Mouse (Mus musculus) ovary, postnatal 36 days (tissue): ENCODE results near the gene Pigs.
A peak's percentile ranks its signal among the peaks of the same experiment; 100 is the strongest.

Experiments used
- DNase-seq: peaks from one replicate; pipeline ENCODE4 v3.0.0; 2022; ENCODE audit warnings: low spot score, mixed read lengths

Gene Pigs

DNA sequence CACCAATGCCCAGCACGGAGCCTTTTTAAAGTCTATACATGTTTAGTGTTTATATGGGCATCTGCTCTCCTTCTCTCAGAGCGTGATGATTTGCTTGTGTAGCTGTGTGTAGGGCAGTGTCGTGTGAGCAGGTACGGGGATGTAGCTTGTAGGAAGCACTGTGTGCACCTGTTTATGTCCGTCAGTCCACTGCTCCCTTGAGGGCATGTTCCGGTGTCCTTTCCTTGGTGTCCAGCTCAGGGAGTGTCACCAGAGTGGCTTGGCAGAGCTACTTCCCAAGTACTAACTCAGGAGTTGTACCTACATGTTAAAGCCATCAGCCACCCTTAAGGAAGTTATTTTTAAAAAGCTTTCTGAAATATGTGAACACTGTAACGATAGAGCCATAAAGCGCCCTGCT, 8.8 kb downstream of the Pigs start:
- DNase-seq: no peak

DNA sequence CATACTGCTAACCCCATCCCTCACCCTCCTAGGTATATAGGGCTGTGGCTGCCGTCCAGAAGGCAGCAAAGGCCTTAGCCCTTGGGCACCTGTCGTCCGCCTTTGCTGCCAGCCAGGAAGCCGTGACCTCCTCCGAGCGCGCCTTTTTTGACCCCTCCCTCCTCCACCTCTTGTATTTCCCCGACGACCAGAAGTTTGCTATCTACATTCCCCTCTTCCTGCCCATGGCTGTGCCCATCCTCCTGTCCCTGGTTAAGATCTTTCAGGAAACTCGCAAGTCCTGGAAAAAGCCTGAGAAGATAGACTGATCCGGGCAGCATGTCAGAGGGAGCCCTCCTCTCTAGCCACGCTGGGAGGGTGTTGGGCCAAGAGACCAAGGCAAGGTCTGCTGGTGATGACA, 13.5 kb downstream of the Pigs start:
- no peak for DNase-seq

DNA sequence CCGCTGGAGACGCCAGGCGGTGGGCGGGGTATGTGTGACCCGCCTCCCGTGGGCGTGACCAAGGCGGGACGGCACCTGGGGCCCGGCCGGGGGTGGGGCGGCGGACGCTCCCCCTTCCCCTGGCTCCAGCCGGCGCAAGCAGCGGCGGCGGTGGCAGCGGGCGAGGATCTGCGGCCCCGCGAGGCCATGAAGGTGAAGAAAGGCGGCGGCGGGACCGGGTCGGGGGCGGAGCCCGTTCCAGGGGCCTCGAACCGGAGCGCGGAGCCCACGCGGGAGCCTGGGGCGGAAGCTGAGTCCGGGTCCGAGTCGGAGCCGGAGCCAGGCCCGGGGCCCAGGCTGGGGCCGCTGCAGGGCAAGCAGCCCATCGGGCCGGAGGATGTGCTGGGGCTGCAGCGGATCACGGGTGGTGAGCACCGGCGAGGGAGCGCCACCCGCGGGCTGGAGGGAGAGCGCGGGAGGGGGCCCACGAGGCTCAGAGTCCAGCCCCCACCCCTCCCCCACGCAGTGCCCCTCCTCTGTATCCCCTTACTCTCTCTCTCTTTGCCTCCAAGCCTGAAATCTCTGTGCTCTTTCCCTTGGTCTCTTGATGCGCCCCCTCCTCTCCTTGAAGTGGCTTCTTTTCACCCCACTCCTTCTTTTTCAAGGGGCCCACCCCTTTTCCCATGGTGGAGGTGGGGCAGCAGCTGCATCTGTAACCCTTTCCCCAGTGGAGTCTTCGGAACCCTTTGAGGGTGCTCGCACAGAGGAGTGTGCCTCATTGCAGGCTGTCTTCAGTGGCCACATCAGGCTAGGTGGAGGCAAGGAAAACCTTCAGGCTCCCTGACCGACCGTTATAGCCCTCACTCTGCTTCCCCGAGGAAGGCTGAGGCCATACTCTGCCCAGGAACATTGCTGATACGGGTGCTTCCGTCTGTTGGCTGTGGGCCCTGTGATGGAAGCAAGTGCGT, 15.4 kb downstream of the Pigs start, which contains the start of gene Unc119:
Gene Unc119, plus strand, starts transcription at position 102 of the 947 bp plus-strand sequence.
- DNase-seq: peak; percentile 88

DNA sequence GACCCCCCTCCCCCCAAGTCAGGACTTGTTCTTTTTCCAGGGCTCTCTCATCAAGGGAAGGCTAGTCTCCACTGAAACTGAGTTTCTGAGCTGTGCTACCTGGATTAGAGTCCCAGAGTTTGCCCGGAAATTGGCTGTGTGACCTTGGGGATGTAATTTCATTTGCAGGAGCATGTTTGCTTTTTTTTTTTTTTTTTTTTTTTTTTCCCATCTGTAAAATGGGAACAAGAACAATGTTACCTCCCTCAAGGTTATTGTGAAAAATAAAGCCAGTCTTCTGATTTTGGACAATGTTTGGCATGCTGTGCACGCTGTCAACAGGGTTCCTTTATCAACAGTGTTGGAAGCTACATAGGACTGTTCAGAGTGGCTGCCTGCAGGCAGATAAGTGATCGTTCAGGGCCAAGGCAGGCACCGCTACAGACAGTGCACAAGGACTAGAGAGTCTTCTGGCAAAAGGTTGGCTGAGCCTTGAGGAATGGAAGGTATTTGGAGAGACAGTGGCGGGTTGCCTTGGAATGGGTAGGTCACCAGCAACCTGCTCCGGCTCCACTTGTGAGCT, 16.2 kb downstream of the Pigs start:
- DNase-seq: peak; percentile 30

DNA sequence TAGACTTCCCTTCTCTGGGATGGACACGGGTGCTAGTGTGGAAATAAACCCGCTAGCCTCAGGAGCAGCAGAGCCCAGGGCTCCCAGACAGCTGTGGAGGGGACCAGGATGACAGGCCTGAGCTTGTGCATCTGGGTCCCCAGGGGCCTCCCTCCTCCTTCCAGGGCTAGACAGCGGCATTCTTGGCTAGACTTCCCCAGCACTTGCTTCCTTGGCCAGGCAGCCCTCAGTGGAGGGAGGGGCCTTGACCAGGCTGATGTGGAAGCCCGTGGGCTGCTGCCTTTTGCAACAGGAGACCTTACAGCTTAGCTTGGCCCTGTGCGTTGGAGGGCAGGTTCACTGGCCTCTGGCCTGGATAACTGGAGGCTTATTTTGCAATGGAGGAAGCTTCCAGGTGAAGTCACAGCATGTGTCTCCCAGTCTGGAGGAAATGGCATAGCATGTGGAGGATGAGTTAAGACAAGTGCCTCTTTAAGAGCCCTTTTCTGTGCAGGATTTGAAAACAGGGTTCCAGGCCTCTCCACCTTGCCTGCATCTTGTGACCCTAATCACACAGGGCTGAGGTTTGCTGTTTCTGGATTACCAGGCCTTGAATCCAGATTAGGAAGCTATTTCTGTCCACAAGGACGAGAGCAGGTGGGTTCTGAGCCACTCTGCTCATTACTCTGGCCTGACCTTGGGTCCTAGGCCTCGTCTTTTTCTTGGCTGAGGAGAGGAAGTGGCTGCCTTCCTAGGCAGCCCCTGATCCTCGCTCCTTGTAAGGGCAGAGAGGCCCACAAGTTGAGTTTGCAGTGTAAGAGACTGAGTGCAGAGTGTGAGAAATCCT, 16.9 kb downstream of the Pigs start:
- peak; percentile 65 for DNase-seq

DNA sequence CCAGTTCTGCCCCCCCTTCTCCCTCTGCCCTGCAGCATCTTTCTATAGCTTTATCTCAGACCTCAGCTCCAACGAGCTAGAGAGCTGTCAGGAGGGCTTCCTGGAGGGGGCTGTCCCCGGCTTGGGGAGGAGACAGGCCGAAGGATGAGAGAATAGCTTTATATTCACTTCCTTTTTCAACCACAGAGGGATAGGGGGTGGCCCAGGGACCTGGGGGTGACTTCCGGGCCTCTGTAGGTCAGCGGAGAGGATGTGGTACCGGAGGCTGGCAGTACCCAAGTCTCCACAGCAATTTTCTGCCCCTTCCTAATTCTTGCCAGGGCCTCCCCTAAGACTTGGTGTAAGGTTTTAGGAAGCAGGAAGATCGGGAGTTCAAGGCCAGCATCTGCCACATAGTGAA, 17.6 kb downstream of the Pigs start:
- no peak for DNase-seq

DNA sequence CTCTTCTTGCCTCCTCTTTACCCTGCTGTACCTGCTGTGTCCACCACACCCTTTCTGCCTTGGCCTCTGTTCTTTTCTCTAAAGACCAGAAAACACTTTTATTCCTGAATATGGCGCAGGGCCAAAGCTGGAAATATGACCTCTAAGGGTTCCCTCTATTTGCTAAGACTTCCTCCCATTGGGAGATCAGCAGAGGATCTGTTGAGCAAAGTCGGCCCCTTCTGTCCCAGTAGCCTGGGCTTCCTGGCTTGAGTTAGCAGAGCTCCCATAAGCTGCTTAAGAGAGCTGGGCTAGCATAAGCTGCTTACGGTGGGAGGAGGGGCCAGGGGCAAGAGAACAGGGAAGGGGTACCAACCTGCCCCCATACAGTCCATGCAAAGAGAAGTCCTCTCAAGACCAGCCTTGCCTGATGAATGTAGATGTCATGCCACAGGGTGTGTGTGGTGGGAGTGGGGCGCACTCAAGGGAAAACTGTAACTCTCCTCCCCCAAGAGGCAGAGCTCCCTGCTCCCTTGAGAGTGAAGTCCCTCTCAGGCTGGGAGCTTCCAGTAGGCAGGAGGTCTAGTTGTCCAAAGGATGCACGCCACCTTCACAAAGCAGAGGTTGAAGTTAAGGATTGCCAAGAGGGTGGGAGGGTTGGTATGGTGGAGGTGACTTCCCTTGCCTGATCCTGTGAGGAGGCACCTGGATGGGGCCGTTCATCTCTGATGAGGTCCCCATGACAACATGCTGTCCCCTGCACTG, 18.3 kb downstream of the Pigs start:
- no peak for DNase-seq

DNA sequence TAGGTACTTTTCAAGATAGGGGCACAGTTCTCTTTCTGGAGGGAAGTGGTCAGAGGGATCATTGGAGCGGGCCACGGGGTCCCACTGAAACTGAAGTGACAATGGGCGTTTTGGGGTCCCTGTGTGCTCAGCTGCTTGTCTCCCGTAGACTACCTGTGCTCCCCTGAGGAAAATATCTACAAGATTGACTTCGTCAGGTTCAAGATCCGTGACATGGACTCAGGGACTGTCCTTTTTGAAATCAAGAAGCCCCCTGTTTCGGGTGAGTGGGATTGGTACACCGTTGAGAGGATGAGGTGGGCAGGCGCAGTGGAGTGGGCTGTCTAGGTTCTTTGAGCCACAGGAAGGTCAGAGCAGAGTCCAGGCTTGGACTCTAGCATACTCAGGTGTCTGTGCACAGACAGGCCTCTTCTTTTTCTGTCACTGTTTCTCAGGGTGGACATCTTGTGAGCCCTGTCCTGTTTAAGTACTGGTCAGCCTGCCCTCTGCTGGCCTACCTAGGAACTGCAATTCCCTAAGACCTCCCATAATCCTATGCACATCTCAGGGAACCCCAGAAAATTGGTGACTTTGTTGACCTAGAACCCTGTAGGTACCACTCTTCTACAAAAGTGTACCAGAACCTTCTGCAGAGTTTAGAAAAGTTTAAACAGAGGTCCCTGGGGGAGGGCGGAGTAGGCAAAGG, 19.0 kb downstream of the Pigs start:
- peak; percentile 63 for DNase-seq

DNA sequence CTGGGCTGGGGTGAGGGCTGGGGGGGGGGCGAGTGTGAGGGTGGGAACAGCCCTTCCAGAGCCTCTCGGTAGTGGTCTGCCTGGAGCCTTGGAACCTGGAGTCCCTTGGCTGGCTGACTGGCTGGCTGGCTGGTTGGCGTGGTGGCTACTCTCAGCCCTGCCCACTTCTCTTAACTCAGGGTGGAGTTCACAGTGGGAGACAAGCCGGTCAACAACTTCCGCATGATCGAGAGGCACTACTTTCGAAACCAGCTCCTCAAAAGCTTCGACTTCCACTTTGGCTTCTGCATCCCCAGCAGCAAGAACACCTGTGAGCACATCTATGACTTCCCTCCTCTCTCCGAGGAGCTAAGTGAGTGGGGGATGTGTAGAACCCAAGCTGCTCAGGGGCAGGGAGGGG, 19.7 kb downstream of the Pigs start:
- no peak for DNase-seq

DNA sequence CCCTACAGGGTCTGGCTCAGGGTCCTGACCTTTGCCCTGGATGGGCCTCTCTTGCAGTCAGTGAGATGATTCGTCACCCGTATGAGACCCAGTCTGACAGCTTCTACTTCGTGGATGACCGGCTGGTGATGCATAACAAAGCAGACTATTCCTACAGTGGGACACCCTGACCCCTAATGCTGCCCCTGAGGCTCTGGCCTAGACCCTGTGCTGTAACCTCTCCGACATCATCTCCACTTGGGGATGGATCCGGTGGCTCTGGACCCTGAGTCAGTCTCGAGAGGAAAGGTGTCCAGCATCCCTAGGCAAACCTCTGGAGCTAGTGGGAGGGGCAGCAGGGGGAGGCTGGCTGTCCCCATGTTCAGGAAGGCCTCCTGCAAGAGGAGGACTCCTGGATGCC, 20.3 kb downstream of the Pigs start:
- DNase-seq: no peak

DNA sequence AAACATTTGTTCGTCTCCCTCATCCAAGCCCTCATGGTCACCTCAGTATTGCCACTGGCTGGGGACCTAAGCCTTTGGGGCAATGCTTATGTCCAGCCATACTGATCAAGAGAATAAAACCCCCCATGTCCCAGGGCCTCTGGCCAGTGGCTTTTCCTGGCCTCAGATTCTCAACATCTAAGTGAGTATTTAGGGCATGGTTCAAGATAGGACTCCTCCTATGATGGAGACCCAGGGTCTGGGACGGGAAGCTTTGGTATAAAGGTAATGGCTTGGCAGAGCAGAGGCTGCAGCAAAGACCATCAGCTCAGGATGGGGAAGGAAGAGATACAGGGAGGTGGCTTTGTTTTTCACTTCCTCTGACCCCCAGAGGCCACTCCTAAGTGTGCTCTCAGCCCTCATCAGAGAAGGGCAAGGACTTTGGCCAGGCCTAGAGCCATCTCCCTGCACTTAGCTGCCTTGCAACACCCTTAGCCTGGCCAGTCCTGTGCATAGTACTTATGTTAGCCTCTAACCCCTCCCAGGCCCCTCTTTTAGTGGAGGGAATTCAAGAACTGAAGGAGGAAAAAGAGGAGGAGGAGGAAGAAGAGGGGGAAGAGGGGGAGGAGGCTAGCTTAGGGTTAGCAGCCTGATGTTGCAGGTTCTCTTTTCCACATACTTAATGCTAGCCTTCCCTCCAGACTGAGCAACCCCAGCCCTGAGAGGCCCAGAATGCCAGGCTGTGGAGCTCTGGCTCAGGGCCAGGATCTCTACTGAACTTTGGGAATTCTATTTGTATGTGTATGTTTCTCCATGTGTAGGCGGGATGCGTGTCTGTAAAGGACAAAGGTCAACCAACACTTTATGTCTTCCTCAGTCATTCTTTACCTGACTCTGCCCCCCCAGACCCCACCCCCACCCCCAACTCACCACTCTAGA, 21.5 kb downstream of the Pigs start:
- DNase-seq: no peak

DNA sequence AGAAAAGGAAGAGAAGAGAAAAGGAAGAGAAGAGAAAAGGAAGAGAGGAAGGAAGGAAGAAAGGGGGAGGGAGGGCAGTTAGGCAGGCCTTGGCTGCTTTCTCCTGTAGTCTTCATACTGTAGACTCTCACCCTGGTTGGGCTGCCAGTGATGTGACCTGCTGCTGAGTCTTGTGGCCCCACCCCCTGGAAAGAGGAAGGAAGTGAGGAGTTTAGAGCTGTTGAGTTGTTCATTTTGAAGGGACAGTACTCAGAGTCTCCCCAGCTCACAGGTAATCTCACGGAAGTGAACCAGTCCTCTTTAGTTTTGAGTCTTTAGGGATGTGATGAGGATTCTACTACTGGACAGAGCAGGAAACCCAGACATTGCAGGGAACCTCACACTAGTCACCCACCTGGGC, 24.9 kb downstream of the Pigs start:
- DNase-seq: no peak

DNA sequence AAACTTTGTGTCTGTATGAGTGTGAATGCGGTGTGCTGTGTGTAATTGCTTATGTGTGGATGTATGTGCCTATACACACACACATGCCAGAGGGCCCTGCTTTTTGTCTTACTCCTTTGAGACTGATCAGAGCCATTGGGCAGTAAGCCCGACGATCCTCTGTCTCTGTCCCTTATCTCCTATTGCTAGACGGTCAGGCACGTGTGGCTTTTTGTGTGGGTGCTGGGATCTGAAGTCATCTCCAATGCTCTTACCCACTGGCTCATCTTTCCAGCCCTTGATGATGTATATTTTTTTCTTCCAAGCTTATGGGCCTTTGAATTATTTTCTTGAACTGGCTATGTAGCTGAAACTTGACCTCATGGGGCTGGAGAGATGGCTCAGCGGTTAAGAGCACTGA, 26.7 kb downstream of the Pigs start:
- DNase-seq: no peak

DNA sequence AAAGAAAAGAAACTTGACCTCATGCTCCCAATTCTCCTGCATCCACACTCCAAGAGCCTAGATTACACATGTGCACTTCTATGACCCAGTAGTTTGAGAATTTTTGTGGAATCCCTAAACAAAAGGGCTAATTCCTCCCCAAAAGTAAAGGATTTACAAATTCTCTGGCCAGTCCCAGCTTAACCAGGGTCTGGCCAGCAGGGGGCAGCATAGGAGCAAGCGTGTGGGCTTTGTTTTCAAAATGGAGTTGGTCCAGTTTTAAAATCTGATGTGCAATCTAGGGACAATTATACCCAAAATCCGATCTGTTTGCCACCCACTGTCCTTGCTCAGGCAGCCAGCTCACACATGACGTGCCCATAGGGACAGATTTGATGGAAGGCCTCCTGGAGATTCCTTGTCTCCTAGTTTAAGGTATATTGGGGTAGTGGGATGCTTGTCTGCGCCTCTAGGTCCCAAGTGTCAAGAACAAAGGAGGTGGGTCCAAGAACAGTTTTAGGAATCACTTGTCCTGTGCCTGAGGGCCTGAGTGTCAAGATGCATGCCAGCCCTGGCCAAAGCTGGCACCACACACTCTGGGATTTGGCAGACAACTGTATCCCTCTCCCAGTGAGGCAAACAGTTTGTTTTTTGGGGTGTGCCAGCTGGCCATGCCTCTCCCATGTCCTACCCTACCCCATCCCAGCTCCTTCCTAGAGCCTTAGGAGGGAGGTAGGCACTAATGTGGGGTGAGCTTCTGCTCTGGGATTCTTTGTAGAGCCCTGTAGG, 27.4 kb downstream of the Pigs start:
- peak; percentile 66 for DNase-seq

DNA sequence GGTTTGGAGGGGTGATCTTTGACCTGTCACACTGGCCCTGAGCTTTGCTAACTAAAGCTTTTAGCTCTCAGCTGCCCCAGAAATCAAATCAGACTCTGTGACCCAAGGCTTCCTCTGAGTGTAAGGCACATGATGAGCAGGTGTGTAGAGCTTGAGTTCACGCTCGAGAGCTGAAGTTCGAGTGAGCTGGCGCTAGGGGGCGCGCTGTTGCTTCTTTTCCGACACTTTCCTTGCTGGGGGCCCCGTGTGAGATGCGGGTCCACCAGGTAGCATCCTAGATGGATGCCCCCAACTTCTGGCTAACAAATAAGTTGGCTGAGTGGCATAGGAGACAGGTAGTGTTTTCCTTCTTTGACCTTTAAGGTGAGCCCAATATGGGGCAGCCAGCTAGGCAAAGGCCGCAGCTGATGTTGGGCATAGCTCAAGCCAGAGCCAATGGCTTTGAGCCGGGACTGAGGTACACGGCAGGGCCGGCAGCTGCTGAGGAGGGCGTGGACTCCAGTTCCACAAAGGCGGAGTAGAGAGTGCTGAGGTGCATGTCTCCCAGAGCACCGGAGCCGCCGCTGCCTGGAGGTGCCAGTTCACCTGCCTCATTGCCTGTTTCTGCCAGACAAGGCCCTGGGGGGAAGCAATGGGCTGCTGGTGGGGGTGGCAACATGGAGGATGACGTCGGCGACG, 30.3 kb downstream of the Pigs start:
- DNase-seq: peak; percentile 43

DNA sequence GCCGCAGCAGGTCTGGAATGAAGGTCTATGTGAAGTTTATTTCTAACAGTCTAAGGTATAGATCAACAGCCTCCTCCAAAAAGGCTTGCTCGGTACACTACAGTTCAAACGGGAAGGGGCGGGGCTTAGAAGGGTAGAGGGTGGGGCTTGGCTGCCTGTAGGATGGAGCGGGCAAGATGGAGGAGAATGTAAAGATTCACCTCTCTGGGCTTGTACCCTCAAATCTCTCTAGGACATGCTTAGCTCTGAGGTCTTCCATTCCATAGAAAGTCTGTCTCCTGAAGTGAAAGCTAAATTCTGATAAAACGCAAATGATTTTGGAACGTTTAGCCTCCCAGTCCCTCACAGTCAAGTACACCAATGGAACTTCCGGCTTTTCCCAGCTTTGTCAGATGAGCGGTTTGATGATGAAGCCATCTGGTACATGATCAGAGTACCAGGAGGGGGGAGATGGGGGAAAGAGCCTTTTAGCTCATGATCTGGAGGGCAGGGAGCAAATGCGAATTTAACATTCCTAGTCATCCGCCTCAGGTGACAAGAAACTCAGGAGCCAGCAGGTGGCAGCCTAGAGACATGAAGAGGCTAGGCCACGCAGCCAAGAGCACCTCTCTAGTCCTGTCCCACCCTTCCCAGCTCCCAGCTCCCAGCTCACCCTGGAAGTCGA, 32.0 kb downstream of the Pigs start:
- DNase-seq: peak; percentile 74

DNA sequence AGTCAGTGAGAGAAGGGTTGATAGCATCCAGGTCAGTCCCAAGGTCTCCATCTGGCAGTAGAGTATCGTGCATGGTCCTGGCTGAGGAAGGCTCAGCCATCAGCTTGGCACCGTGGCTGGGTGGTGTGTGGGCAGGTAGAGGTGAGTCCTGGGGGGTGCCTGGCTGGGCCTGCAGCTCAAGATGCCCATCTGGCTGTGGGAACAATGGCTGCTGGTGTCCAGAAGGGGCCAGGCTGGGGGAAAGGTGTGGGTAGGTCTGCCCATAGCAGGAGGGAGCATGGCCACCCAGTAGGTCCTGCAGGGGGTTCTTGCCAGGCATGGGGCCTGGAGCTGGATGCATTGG, 32.5 kb downstream of the Pigs start:
- DNase-seq: peak; percentile 9

DNA sequence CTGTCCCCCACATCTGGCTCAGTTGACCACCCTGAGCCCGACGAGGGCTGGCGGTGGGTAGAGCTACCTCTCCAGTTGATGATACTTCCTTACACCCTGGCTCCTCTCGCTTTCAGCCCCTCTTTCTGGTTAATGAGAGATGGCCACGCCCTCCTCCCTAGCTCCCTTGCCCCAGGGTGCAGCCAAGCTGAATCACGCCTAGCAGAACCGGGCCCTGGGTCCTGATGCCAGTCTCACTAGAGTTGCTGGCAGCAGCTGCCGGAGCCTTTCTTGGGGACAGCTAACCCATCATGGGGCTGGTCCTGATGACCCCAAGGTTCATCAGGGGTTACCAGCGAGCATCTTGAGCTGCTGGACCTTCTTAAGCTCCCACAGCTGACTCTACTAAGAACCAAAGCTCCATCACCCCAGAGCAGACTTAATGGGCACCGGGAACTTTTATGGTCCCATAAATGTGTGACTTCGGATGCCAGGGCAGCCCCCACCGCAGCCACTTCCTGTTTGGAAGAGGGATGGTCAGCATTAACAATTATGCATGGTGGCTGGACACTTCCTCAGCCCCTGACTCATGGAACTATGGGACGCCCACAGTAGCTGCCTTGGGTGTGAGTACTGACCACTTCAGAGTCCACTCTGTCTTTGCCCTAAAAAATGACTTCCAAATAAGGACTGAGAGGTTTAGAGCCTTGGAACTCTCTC, 35.2 kb downstream of the Pigs start:
- no peak for DNase-seq
